Mouse (Mus musculus): ENCODE measurements at regions not wholly inside any gene's neighbourhood (a gene's known extent, or its start where the extent isn't known, plus 50 kb on each side); places are given as distances from the start of the nearest gene placed in this dataset.

DNA sequence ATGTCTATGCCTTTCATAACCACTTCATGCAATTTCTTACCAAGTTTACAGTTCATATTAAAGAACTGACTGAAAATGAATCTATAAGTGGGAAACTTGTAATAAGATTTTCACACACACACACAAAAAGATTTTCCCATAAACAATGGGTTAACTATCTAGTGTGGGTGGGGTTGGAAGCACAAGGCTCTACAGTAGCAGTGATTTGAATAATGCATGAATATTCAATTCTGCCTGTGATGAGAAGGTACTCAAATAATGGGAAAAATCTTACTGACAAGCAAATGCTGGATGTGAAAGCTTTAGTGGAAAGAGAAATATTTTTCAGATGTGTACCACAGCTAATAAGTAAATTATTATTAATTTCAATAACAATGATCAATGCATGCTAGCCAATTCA is 224.3 kb downstream of the Cetn3 start:
- TF ChIP-seq CTCF (conservative IDR thresholded peaks at IDR 0.05; ENCODE audit: insufficient read depth, insufficient read length, low read depth, low read length) = no peak
- no peak for TF ChIP-seq POLR2A (IDR thresholded peaks at IDR 0.05; ENCODE audit: low read depth, low read length)

Measured in kidney, adult 2 months (tissue).